Mouse (Mus musculus): ENCODE results near the gene Eomes. TPM values are rescaled to one million over a fixed set of nuclear protein-coding genes. Genes with fewer than 3 reads are reported as not detected.
A peak's percentile ranks its signal among the peaks of the same experiment; 100 is the strongest.

Gene Eomes
- 0.07 and 0.08 TPM in 2 replicates for polyA plus RNA-seq (2014; fragmentation: Nextera tagmentation; extraction: Ambion mirVana)

GRCm38 (mm10) chr9:118477961-118478360 lies at the start of gene Eomes:
Gene Eomes, plus strand, starts transcription at chr9:118478212.
- peak within 1 kb of the TSS; percentile 45 for H3K4me3 ChIP-seq (ENCODE audit: low read depth, low read length)
- H3K4me2 ChIP-seq (ENCODE audit: low read depth, low read length): peak within 1 kb of the TSS; percentile 69
- H3K4me1 ChIP-seq (ENCODE audit: control insufficient read depth, insufficient read depth, low read length): peaks cover 14% of the 10 kb centered on the region; the same call in 1 of the 2 replicates
- no peak for DNase-seq (ENCODE audit: low spot score)
- WGBS: under 1% methylated on average over 9 of the region's 9 CpGs
- no peaks in the 10 kb centered on the region for H3K36me3 ChIP-seq (ENCODE audit: control insufficient read depth, insufficient read depth, low read length)
- ATAC-seq (ENCODE audit: low read depth): no peak
- H3K27ac ChIP-seq (replicated peaks; ENCODE audit: low read depth, low read length): no peak within 1 kb of the TSS
- H3K9me3 ChIP-seq (ENCODE audit: control insufficient read depth, low read length): no peaks in the 10 kb centered on the region
- H3K27me3 ChIP-seq (replicated peaks; ENCODE audit: control insufficient read depth, insufficient read depth, low read length): peaks cover 93% of the 10 kb centered on the region
- peak within 1 kb of the TSS; percentile 30 for H3K9ac ChIP-seq (ENCODE audit: low read depth, low read length)

GRCm38 (mm10) chr9:118444809-118445208 lies 33.2 kb upstream of the Eomes start:
- no peaks in the 10 kb centered on the region for H3K4me1 ChIP-seq (ENCODE audit: control insufficient read depth, insufficient read depth, low read length)
- H3K27ac ChIP-seq (replicated peaks; ENCODE audit: low read depth, low read length): no peak overlapping the region
- no peaks in the 10 kb centered on the region for H3K36me3 ChIP-seq (ENCODE audit: control insufficient read depth, insufficient read depth, low read length)
- ATAC-seq (ENCODE audit: low read depth) (no peak), DNase-seq (ENCODE audit: low spot score) (no peak)
- WGBS: 43% methylated on average over 9 of the region's 9 CpGs
- no peak overlapping the region for H3K4me2 ChIP-seq (ENCODE audit: low read depth, low read length)
- no peak overlapping the region for H3K4me3 ChIP-seq (ENCODE audit: low read depth, low read length)
- no peaks in the 10 kb centered on the region for H3K27me3 ChIP-seq (replicated peaks; ENCODE audit: control insufficient read depth, insufficient read depth, low read length)
- H3K9ac ChIP-seq (ENCODE audit: low read depth, low read length): no peak overlapping the region
- no peaks in the 10 kb centered on the region for H3K9me3 ChIP-seq (ENCODE audit: control insufficient read depth, low read length)

- 87% methylated on average over 8 of the region's 8 CpGs for WGBS
- H3K4me1 ChIP-seq (ENCODE audit: control insufficient read depth, insufficient read depth, low read length): no peaks in the 10 kb centered on the region
- DNase-seq (ENCODE audit: low spot score): no peak
- H3K27me3 ChIP-seq (replicated peaks; ENCODE audit: control insufficient read depth, insufficient read depth, low read length): no peaks in the 10 kb centered on the region
- H3K9me3 ChIP-seq (ENCODE audit: control insufficient read depth, low read length): no peaks in the 10 kb centered on the region
- H3K36me3 ChIP-seq (ENCODE audit: control insufficient read depth, insufficient read depth, low read length): no peaks in the 10 kb centered on the region
- ATAC-seq (ENCODE audit: low read depth): no peak
- H3K4me2 ChIP-seq (ENCODE audit: low read depth, low read length): no peak overlapping the region
- H3K4me3 ChIP-seq (ENCODE audit: low read depth, low read length): no peak overlapping the region
- no peak overlapping the region for H3K9ac ChIP-seq (ENCODE audit: low read depth, low read length)
- no peak overlapping the region for H3K27ac ChIP-seq (replicated peaks; ENCODE audit: low read depth, low read length)
Observed at GRCm38 (mm10) chr9:118449336-118449735, 28.7 kb upstream of the Eomes start.

- no peaks in the 10 kb centered on the region for H3K27me3 ChIP-seq (replicated peaks; ENCODE audit: control insufficient read depth, insufficient read depth, low read length)
- no peak overlapping the region for H3K9ac ChIP-seq (ENCODE audit: low read depth, low read length)
- H3K9me3 ChIP-seq (ENCODE audit: control insufficient read depth, low read length): no peaks in the 10 kb centered on the region
- no peaks in the 10 kb centered on the region for H3K36me3 ChIP-seq (ENCODE audit: control insufficient read depth, insufficient read depth, low read length)
- no peak for ATAC-seq (ENCODE audit: low read depth)
- no peak overlapping the region for H3K27ac ChIP-seq (replicated peaks; ENCODE audit: low read depth, low read length)
- peak overlapping the region; percentile 23; the same call in 1 of the 2 replicates for H3K4me2 ChIP-seq (ENCODE audit: low read depth, low read length)
- 43% methylated on average over 9 of the region's 9 CpGs for WGBS
- no peaks in the 10 kb centered on the region for H3K4me1 ChIP-seq (ENCODE audit: control insufficient read depth, insufficient read depth, low read length)
- peak overlapping the region; percentile 18; the same call in 1 of the 2 replicates for H3K4me3 ChIP-seq (ENCODE audit: low read depth, low read length)
- DNase-seq (ENCODE audit: low spot score): no peak
Observed at GRCm38 (mm10) chr9:118453427-118453826, 24.6 kb upstream of the Eomes start.

DNA sequence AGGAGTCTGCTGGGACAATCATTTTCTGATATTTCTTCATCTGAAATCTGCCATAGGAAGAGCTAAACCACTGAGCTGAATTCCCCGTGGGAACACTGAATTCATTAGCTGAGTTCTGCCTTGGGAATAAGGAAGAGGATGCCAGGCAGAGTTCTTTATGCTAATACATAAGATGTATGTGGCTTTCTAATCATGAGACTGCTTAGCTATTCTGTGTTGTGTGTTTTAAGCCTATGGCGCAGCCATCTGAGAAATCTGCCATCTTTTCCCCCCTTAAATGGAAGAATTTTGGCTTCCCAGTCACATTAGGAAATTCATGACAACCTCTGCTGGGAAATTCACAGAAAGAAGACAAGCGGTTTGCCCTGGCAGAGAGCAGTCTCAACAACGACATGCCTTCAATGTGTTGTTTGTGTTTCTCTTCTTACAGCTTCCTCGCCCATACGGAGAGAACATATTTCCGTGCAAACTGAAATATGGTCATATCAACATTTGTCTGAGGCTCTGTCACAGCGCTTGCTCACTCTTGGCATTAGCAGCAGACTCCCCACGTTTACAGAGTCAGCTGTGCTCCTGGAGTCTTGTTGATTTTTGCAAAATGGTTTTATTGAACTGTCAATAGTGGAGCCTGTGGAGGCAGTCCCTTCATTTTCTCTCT lies 22.7 kb upstream of the Eomes start:
- 65% methylated on average over 9 of the region's 9 CpGs for WGBS
- H3K9me3 ChIP-seq (ENCODE audit: control insufficient read depth, low read length): no peaks in the 10 kb centered on the region

GRCm38 (mm10) chr9:118456405-118456804 lies 21.6 kb upstream of the Eomes start:
- ATAC-seq (ENCODE audit: low read depth): no peak
- DNase-seq (ENCODE audit: low spot score): no peak
- Histone ChIP-seq H3K4me1 (ENCODE audit: control insufficient read depth, insufficient read depth, low read length) (no peaks in the 10 kb centered on the region), H3K9me3 (ENCODE audit: control insufficient read depth, low read length) (no peaks in the 10 kb centered on the region), H3K36me3 (ENCODE audit: control insufficient read depth, insufficient read depth, low read length) (no peaks in the 10 kb centered on the region), H3K9ac (ENCODE audit: low read depth, low read length) (no peak overlapping the region), H3K4me2 (ENCODE audit: low read depth, low read length) (no peak overlapping the region), H3K27me3 (replicated peaks; ENCODE audit: control insufficient read depth, insufficient read depth, low read length) (no peaks in the 10 kb centered on the region), H3K27ac (replicated peaks; ENCODE audit: low read depth, low read length) (no peak overlapping the region), H3K4me3 (ENCODE audit: low read depth, low read length) (no peak overlapping the region)
- 42% methylated on average over 6 of the region's 6 CpGs for WGBS

More for the DNA sequence above, 22.7 kb upstream of the Eomes start:
- no peak for DNase-seq (ENCODE audit: low spot score)
- Histone ChIP-seq H3K4me2 (ENCODE audit: low read depth, low read length) (no peak overlapping the region), H3K27me3 (replicated peaks; ENCODE audit: control insufficient read depth, insufficient read depth, low read length) (no peaks in the 10 kb centered on the region), H3K9ac (ENCODE audit: low read depth, low read length) (no peak overlapping the region), H3K4me3 (ENCODE audit: low read depth, low read length) (no peak overlapping the region), H3K27ac (replicated peaks; ENCODE audit: low read depth, low read length) (no peak overlapping the region), H3K4me1 (ENCODE audit: control insufficient read depth, insufficient read depth, low read length) (no peaks in the 10 kb centered on the region), H3K36me3 (ENCODE audit: control insufficient read depth, insufficient read depth, low read length) (no peaks in the 10 kb centered on the region)
- ATAC-seq (ENCODE audit: low read depth): no peak

- WGBS: 12% methylated on average over 5 of the region's 5 CpGs
Observed at GRCm38 (mm10) chr9:118458039-118458438, 20.0 kb upstream of the Eomes start.

GRCm38 (mm10) chr9:118464031-118464430 lies 14.0 kb upstream of the Eomes start:
- DNase-seq (ENCODE audit: low spot score) (no peak), ATAC-seq (ENCODE audit: low read depth) (no peak)
- 43% methylated on average over 1 of the region's 1 CpGs for WGBS
- no peak overlapping the region for H3K4me2 ChIP-seq (ENCODE audit: low read depth, low read length)
- no peak overlapping the region for H3K9ac ChIP-seq (ENCODE audit: low read depth, low read length)
- no peaks in the 10 kb centered on the region for H3K9me3 ChIP-seq (ENCODE audit: control insufficient read depth, low read length)
- no peak overlapping the region for H3K27ac ChIP-seq (replicated peaks; ENCODE audit: low read depth, low read length)
- no peaks in the 10 kb centered on the region for H3K36me3 ChIP-seq (ENCODE audit: control insufficient read depth, insufficient read depth, low read length)
- peaks cover 24% of the 10 kb centered on the region for H3K27me3 ChIP-seq (replicated peaks; ENCODE audit: control insufficient read depth, insufficient read depth, low read length)
- H3K4me3 ChIP-seq (ENCODE audit: low read depth, low read length): no peak overlapping the region
- no peaks in the 10 kb centered on the region for H3K4me1 ChIP-seq (ENCODE audit: control insufficient read depth, insufficient read depth, low read length)

More at GRCm38 (mm10) chr9:118458039-118458438, 20.0 kb upstream of the Eomes start:
- Histone ChIP-seq H3K4me3 (ENCODE audit: low read depth, low read length) (no peak overlapping the region), H3K9ac (ENCODE audit: low read depth, low read length) (no peak overlapping the region), H3K4me1 (ENCODE audit: control insufficient read depth, insufficient read depth, low read length) (no peaks in the 10 kb centered on the region), H3K27ac (replicated peaks; ENCODE audit: low read depth, low read length) (no peak overlapping the region), H3K36me3 (ENCODE audit: control insufficient read depth, insufficient read depth, low read length) (no peaks in the 10 kb centered on the region), H3K9me3 (ENCODE audit: control insufficient read depth, low read length) (no peaks in the 10 kb centered on the region), H3K27me3 (replicated peaks; ENCODE audit: control insufficient read depth, insufficient read depth, low read length) (no peaks in the 10 kb centered on the region), H3K4me2 (ENCODE audit: low read depth, low read length) (no peak overlapping the region)
- DNase-seq (ENCODE audit: low spot score) (no peak), ATAC-seq (ENCODE audit: low read depth) (no peak)

DNA sequence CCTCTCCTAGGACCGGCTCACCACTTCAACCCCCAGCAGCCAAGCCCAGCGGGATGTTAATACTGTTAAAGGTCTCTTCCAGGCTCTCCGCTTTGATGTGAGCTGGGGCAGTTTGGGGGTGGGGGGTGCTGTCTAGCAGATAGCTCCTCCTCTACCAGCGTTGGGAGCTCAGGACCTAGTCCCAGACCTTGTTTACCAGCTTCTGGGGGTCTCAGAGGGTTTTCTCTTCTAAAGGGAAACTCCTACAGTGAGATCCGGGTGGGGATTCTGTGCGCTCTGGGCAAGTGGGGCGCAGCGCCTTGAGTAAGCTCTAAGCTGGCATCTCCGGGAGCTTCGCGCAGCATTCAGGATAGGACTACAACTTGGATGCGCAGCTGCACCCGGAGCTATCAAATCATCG lies 9.7 kb upstream of the Eomes start:
- DNase-seq (ENCODE audit: low spot score) (no peak), ATAC-seq (ENCODE audit: low read depth) (no peak)
- Histone ChIP-seq H3K9ac (ENCODE audit: low read depth, low read length) (no peak overlapping the region), H3K36me3 (ENCODE audit: control insufficient read depth, insufficient read depth, low read length) (no peaks in the 10 kb centered on the region), H3K4me2 (ENCODE audit: low read depth, low read length) (no peak overlapping the region), H3K27me3 (replicated peaks; ENCODE audit: control insufficient read depth, insufficient read depth, low read length) (peaks cover 62% of the 10 kb centered on the region), H3K9me3 (ENCODE audit: control insufficient read depth, low read length) (no peaks in the 10 kb centered on the region), H3K4me3 (ENCODE audit: low read depth, low read length) (no peak overlapping the region), H3K27ac (replicated peaks; ENCODE audit: low read depth, low read length) (no peak overlapping the region), H3K4me1 (ENCODE audit: control insufficient read depth, insufficient read depth, low read length) (no peaks in the 10 kb centered on the region)
- WGBS: 3% methylated on average over 14 of the region's 14 CpGs

Data from embryonic facial prominence, embryonic 14.5 days (tissue).